Mouse (Mus musculus) heart, embryonic 10.5 days (tissue): ENCODE results near the gene Galk2. TPM values are rescaled to one million over a fixed set of nuclear protein-coding genes. Genes with fewer than 3 reads are reported as not detected.

Experiments used
- DNase-seq: peaks from one replicate; pipeline ENCODE4 v3.0.0-alpha.2; 2017; ENCODE audit warnings: low spot score
- H3K27ac ChIP-seq: fragments of 300-500 bp; sonication (generic); 2 replicates; pipeline ENCODE4 v1.5.1; 2016; ENCODE audit warnings: mild to moderate bottlenecking
- H3K27me3 ChIP-seq: fragments of 300-500 bp; sonication (generic); 2 replicates; pipeline ENCODE4 v1.6.1; 2016; ENCODE audit warnings: mild to moderate bottlenecking; ENCODE audit not compliant: poor library complexity, insufficient read depth, severe bottlenecking
- H3K36me3 ChIP-seq: fragments of 300-500 bp; sonication (generic); 2 replicates; pipeline ENCODE4 v1.6.1; 2016; ENCODE audit warnings: mild to moderate bottlenecking, moderate library complexity
- H3K4me1 ChIP-seq: fragments of 300-500 bp; sonication (generic); 2 replicates; pipeline ENCODE4 v1.6.1; 2016; ENCODE audit warnings: mild to moderate bottlenecking
- H3K4me3 ChIP-seq: fragments of 300-500 bp; sonication (generic); 2 replicates; pipeline ENCODE4 v1.5.1; 2016; ENCODE audit warnings: mild to moderate bottlenecking, moderate library complexity
- H3K9me3 ChIP-seq: fragments of 300-500 bp; sonication (generic); 2 replicates; pipeline ENCODE4 v1.6.1; 2016; ENCODE audit warnings: mild to moderate bottlenecking, moderate library complexity
- WGBS: fragments of 180-500 bp; shearing (Covaris S2); methylation state at CpG from one replicate; pipeline ENCODE4 v1.1.7; 2016; 5-methylcytosine and 5-hydroxymethylcytosine counted together
- polyA plus RNA-seq: library from polyadenylated mRNA; unstranded; fragments of >200 nt; fragmentation: Nextera tagmentation; extraction: Ambion mirVana; gene quantifications from 2 replicates; pipeline ENCODE4 v1.2.1, GENCODE M21; 2016

The Galk2 gene
- polyA plus RNA-seq, 1 experiment from 2014 or later = 34.0 TPM

DNA sequence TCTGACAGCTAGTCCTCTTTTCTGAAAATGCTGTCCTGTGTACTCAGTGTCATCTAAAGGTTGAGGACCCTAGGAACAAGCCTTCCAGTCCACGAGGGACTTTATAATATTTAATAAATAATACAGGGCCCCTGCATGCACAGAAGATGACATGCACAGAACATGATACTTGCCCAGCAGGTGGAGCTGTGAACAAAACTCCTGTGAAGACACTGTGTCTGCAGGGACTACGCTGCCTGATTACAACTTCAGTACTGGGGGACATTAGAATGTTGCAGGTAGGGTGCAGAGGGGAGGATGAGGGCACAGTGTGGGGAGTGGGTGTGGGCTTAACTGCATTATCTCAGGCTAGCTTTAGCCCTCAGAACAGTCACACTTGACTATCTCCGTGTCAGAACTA, 147.2 kb downstream of the Galk2 start:
- H3K36me3 ChIP-seq = no peaks in the 10 kb centered on the region
- no peak overlapping the region for H3K4me3 ChIP-seq
- peak; percentile 77 for DNase-seq
- H3K27ac ChIP-seq = no peak overlapping the region
- peaks cover 3% of the 10 kb centered on the region; the same call in 1 of the 2 replicates for H3K4me1 ChIP-seq
- no peaks in the 10 kb centered on the region for H3K27me3 ChIP-seq
- no peaks in the 10 kb centered on the region for H3K9me3 ChIP-seq
- 36% methylated on average over 3 of the region's 3 CpGs for WGBS

DNA sequence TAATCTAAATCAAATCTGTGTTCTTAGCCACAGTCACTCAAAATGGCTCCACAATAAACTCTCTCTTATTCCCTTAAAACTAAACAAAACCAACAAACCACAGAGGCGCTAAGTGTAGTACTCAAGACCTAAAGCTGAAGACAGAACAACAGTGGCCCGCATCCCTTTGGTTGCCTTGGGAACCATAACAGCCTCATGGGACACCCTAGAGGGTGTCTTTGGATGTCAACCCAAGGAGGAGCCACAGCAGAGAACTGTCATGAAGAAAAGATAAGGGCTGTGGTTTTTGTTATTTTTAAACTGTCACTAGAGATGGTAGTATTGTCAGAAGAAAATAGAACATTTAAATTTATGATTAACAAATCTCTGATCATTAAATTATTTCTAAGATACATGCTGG, 147.8 kb downstream of the Galk2 start:
- WGBS = 69% methylated on average over 2 of the region's 2 CpGs
- H3K4me1 ChIP-seq = peaks cover 3% of the 10 kb centered on the region; the same call in 1 of the 2 replicates
- H3K27me3 ChIP-seq = no peaks in the 10 kb centered on the region
- no peak overlapping the region for H3K4me3 ChIP-seq
- no peak overlapping the region for H3K27ac ChIP-seq
- DNase-seq = no peak
- H3K9me3 ChIP-seq = no peaks in the 10 kb centered on the region
- no peaks in the 10 kb centered on the region for H3K36me3 ChIP-seq

- Histone ChIP-seq H3K36me3 (no peaks in the 10 kb centered on the region), H3K27me3 (no peaks in the 10 kb centered on the region), H3K9me3 (no peaks in the 10 kb centered on the region), H3K27ac (peak overlapping the region; percentile 75), H3K4me3 (0 out of 2 replicates have a peak overlapping the region, but pooled peaks have one; percentile 12), H3K4me1 (peaks cover 12% of the 10 kb centered on the region; the same call in 1 of the 2 replicates)
- WGBS = 39% methylated on average over 12 of the region's 12 CpGs
- DNase-seq = peak; percentile 79
Observed at GRCm38 (mm10) chr2:126014989-126015710, 156.2 kb downstream of the Galk2 start.

GRCm38 (mm10) chr2:126015763-126016473, 157.0 kb downstream of the Galk2 start:
- Histone ChIP-seq H3K4me3 (no peak overlapping the region), H3K9me3 (no peaks in the 10 kb centered on the region), H3K4me1 (peaks cover 12% of the 10 kb centered on the region; the same call in 1 of the 2 replicates), H3K27me3 (no peaks in the 10 kb centered on the region), H3K36me3 (no peaks in the 10 kb centered on the region), H3K27ac (peak overlapping the region; percentile 75)
- 66% methylated on average over 3 of the region's 3 CpGs for WGBS
- no peak for DNase-seq

DNA sequence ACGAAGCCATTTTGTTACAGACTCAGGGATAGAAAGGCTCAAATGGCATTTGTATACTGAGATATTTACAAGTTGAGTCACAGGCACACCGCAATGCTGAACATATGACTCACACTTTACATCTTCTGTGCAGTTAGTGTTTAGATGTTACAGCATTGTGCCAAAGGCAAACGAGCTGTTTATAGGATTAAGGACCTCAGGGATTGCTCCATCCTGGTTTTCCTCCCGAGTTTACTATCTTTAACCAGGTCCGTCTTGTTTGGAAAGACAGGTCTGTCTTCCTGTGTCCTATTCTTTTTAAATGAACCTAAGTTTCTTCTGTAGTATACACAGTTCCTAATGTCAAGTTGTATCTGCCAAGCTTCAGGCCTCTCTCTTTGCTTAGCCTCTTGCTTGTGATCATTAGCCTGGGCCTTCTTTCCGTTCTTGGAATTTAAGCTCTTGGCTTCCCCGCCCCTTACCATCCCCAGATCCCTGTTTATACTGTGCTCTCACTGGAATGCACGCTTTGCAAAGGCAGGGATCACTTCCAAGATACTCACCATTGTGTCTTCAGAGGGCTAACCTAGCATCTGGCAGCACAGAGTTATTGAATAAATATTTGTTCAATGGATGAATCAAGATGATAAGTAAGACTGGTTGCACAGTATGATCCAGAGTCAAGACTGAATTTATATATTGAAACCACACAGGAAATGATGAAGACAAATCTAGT, 172.4 kb downstream of the Galk2 start:
- WGBS = 58% methylated on average over 8 of the region's 8 CpGs
- Histone ChIP-seq H3K27ac (no peak overlapping the region), H3K36me3 (no peaks in the 10 kb centered on the region), H3K4me1 (peaks cover 7% of the 10 kb centered on the region; the same call in 1 of the 2 replicates), H3K4me3 (no peak overlapping the region), H3K9me3 (no peaks in the 10 kb centered on the region), H3K27me3 (no peaks in the 10 kb centered on the region)
- DNase-seq = no peak

- WGBS = 67% methylated on average over 8 of the region's 8 CpGs
- DNase-seq = no peak
- H3K4me3 ChIP-seq = no peak overlapping the region
Observed at GRCm38 (mm10) chr2:126033114-126033972, 174.4 kb downstream of the Galk2 start.

More at GRCm38 (mm10) chr2:126033114-126033972, 174.4 kb downstream of the Galk2 start:
- peaks cover 8% of the 10 kb centered on the region for H3K4me1 ChIP-seq
- no peaks in the 10 kb centered on the region for H3K27me3 ChIP-seq
- H3K36me3 ChIP-seq = no peaks in the 10 kb centered on the region
- no peaks in the 10 kb centered on the region for H3K9me3 ChIP-seq
- no peak overlapping the region for H3K27ac ChIP-seq

Other genes with a start within 250 kb of the Galk2 start
- 7.0 and 7.1 TPM in 2 replicates for gene Cep152, start 234.0 kb upstream of the Galk2 start, polyA plus RNA-seq
- 124 and 142 TPM in 2 replicates for gene Eid1, start 186.0 kb upstream of the Galk2 start, polyA plus RNA-seq
- gene Shc4, start 135.0 kb upstream of the Galk2 start, polyA plus RNA-seq = 1.5 and 2.2 TPM in 2 replicates
- 12.6 and 15.0 TPM in 2 replicates for gene Secisbp2l, start 76.2 kb upstream of the Galk2 start, polyA plus RNA-seq
- 77.5 and 81.3 TPM in 2 replicates for gene Cops2, start within 50 bp of the Galk2 start, polyA plus RNA-seq
- 0.46 and 0.74 TPM in 2 replicates for gene Fgf7, start 175.5 kb downstream of the Galk2 start, polyA plus RNA-seq